ENCODE assay signal across 8 mouse cellular contexts in the genomic region with DNA sequence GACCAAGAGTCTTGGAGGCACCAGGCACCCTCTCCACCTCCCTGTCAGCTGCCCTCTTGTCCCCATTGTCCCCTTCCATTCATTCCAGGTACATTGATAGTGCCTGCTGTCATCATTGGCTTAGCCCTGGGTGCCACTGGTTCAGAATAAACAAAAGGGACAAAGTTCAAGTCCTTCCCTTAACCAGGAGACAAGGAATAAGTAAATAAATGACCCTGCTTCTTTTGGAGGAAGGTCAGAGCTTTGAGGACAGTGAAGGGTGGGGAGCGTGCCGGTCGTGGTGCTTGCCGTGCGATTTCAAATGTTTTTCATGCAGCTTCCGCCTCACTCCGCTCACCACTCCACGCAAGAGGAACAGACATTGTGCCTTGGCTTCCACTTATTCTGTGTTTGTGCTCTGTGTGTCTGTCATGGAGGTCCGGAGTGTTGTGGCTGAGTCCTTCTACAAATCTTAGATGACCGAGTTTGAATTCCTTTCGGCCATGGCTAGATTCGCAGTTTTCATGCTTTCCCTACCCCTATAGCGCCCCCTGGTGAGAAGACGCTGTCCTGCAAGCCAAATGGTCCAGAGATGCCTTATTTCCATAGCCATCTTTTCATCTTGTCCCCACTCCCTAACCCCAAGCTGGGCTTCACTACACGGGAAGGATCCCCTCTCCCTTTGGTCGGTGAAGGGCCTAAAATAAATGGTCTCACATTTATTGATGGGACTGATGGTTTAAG. TPM values are rescaled to one million over a fixed set of nuclear protein-coding genes. Genes with fewer than 3 reads are reported as not detected.
DNase-seq lines count a peak whose midpoint lies in the region; ATAC-seq and TF ChIP-seq lines count a peak whose summit lies in the region.

No protein-coding gene starts in this region.

- H3K36me3 ChIP-seq in hindbrain, embryonic 10.5 days, result 0 out of 2 replicates have a peak, but pooled peaks cover 3% of the 10 kb centered on the region
- 0 out of 2 replicates have a peak, but pooled peaks cover 2% of the 10 kb centered on the region for H3K36me3 ChIP-seq in hindbrain, embryonic 12.5 days
- peaks cover 12% of the 10 kb centered on the region; the same call in 1 of the 2 replicates for H3K36me3 ChIP-seq in intestine, embryonic 14.5 days (ENCODE audit: control insufficient read depth, insufficient read depth, low read length)
- peaks cover 8% of the 10 kb centered on the region; the same call in 1 of the 2 replicates for H3K36me3 ChIP-seq in midbrain, postnatal 0 days (ENCODE audit: insufficient read depth, low read length)
- H3K36me3 ChIP-seq in stomach, embryonic 14.5 days (ENCODE audit: control insufficient read depth, insufficient read depth, low read length), result no peaks in the 10 kb centered on the region; the same call in 1 of the 2 replicates

- no peak for ATAC-seq in hindbrain, embryonic 12.5 days (ENCODE audit: low FRiP score)
- ATAC-seq in intestine, embryonic 14.5 days (replicated peaks; ENCODE audit: low FRiP score, low TSS enrichment, low read depth), result 0 out of 2 replicates have a peak, but pooled peaks have one; percentile 36
- ATAC-seq in midbrain, postnatal 0 days (ENCODE audit: low FRiP score), result no peak
- peak; percentile 29; the same call in 1 of the 2 replicates for ATAC-seq in stomach, embryonic 14.5 days (ENCODE audit: insufficient number of reproducible peaks, insufficient read depth, low FRiP score, low read depth)

- DNase-seq in hindbrain, embryonic 10.5 days (ENCODE audit: low spot score), result peak; percentile 83
- peak; percentile 75 to 89 for DNase-seq in cerebellum, adult 2 months
- DNase-seq in gastrocnemius, adult 18-20 months (ENCODE audit: low spot score), result peak; percentile 87
- peak; percentile 97 for DNase-seq in intestine, embryonic 14.5 days (ENCODE audit: low spot score)
- peak; percentile 83 to 87 for DNase-seq in left cerebral cortex, postnatal 14 days (ENCODE audit: low spot score in 2 of 2)
- peak; percentile 53 for DNase-seq in midbrain, postnatal 0 days (ENCODE audit: low spot score)

- H3K9me3 ChIP-seq in hindbrain, embryonic 10.5 days, result no peaks in the 10 kb centered on the region
- no peaks in the 10 kb centered on the region for H3K9me3 ChIP-seq in hindbrain, embryonic 12.5 days (replicated peaks)
- no peaks in the 10 kb centered on the region for H3K9me3 ChIP-seq in intestine, embryonic 14.5 days (ENCODE audit: control insufficient read depth, low read length)
- no peaks in the 10 kb centered on the region for H3K9me3 ChIP-seq in midbrain, postnatal 0 days (ENCODE audit: low read length)
- H3K9me3 ChIP-seq in stomach, embryonic 14.5 days (ENCODE audit: control insufficient read depth, low read depth, low read length), result no peaks in the 10 kb centered on the region

- intact Hi-C loops in left cerebral cortex, postnatal 14 days (cut with DNase I), result loop anchor here (1.0 to 10.0 kb wide), 6 partner anchors 45 to 757 kb away; partner anchors contain the start of genes D5Ertd579e and Grpel1

- 42% methylated on average over 16 of the region's 16 CpGs for WGBS in hindbrain, embryonic 10.5 days
- 40% methylated on average over 16 of the region's 16 CpGs for WGBS in hindbrain, embryonic 12.5 days
- WGBS in cerebellum, adult 2 months, result 39% methylated on average over 16 of the region's 16 CpGs
- 37% methylated on average over 16 of the region's 16 CpGs for WGBS in intestine, embryonic 14.5 days
- WGBS in midbrain, postnatal 0 days, result 41% methylated on average over 16 of the region's 16 CpGs
- 41% methylated on average over 16 of the region's 16 CpGs for WGBS in stomach, embryonic 14.5 days

- H3K27me3 ChIP-seq in hindbrain, embryonic 10.5 days (ENCODE audit: insufficient read depth, poor library complexity, severe bottlenecking), result no peaks in the 10 kb centered on the region
- no peaks in the 10 kb centered on the region for H3K27me3 ChIP-seq in hindbrain, embryonic 12.5 days
- no peaks in the 10 kb centered on the region for H3K27me3 ChIP-seq in cerebellum, adult 2 months (ENCODE audit: control insufficient read depth, insufficient read depth, low read length)
- no peaks in the 10 kb centered on the region for H3K27me3 ChIP-seq in intestine, embryonic 14.5 days (replicated peaks; ENCODE audit: control insufficient read depth, insufficient read depth, low read length)
- no peaks in the 10 kb centered on the region for H3K27me3 ChIP-seq in midbrain, postnatal 0 days (ENCODE audit: insufficient read depth, low read length)
- H3K27me3 ChIP-seq in stomach, embryonic 14.5 days (ENCODE audit: control insufficient read depth, insufficient read depth, low read length), result no peaks in the 10 kb centered on the region

- peak; percentile 94 for TF ChIP-seq CTCF in cerebellum, adult 2 months (IDR thresholded peaks at IDR 0.05; ENCODE audit: borderline replicate concordance, insufficient read depth, low read depth, low read length)
- peak; percentile 90 for TF ChIP-seq CTCF in midbrain, postnatal 0 days (IDR thresholded peaks at IDR 0.05)

- no peak overlapping the region for H3K9ac ChIP-seq in hindbrain, embryonic 12.5 days
- H3K9ac ChIP-seq in intestine, embryonic 14.5 days (ENCODE audit: low read length), result no peak overlapping the region
- no peak overlapping the region for H3K9ac ChIP-seq in midbrain, postnatal 0 days (replicated peaks; ENCODE audit: low read length, poor library complexity, severe bottlenecking)
- H3K9ac ChIP-seq in stomach, embryonic 14.5 days (replicated peaks; ENCODE audit: low read depth, low read length), result no peak overlapping the region

- H3K4me2 ChIP-seq in hindbrain, embryonic 12.5 days (replicated peaks), result no peak overlapping the region
- H3K4me2 ChIP-seq in intestine, embryonic 14.5 days (ENCODE audit: low read length), result peak overlapping the region; percentile 37; the same call in 1 of the 2 replicates
- no peak overlapping the region for H3K4me2 ChIP-seq in midbrain, postnatal 0 days (ENCODE audit: low read depth, low read length, poor library complexity, severe bottlenecking)
- peak overlapping the region; percentile 30 for H3K4me2 ChIP-seq in stomach, embryonic 14.5 days (replicated peaks; ENCODE audit: low read depth, low read length)

- H3K4me3 ChIP-seq in hindbrain, embryonic 10.5 days, result no peak overlapping the region; the same call in 1 of the 2 replicates
- no peak overlapping the region for H3K4me3 ChIP-seq in hindbrain, embryonic 12.5 days
- H3K4me3 ChIP-seq in cerebellum, adult 2 months (replicated peaks; ENCODE audit: insufficient read depth, low read depth, low read length), result peak overlapping the region; percentile 12
- no peak overlapping the region for H3K4me3 ChIP-seq in intestine, embryonic 14.5 days (ENCODE audit: low read depth, low read length)
- no peak overlapping the region for H3K4me3 ChIP-seq in midbrain, postnatal 0 days (ENCODE audit: low read depth, low read length)
- H3K4me3 ChIP-seq in stomach, embryonic 14.5 days (ENCODE audit: low read depth, low read length), result no peak overlapping the region

- no peak for TF ChIP-seq POLR2A in cerebellum, adult 2 months (IDR thresholded peaks at IDR 0.05; ENCODE audit: borderline replicate concordance, insufficient read depth, low read length)

- peaks cover 8% of the 10 kb centered on the region for H3K4me1 ChIP-seq in hindbrain, embryonic 10.5 days (replicated peaks)
- peaks cover 11% of the 10 kb centered on the region for H3K4me1 ChIP-seq in hindbrain, embryonic 12.5 days
- peaks cover 32% of the 10 kb centered on the region for H3K4me1 ChIP-seq in cerebellum, adult 2 months (ENCODE audit: control insufficient read depth, insufficient read depth, low read length)
- H3K4me1 ChIP-seq in intestine, embryonic 14.5 days (replicated peaks; ENCODE audit: control insufficient read depth, insufficient read depth, low read length), result peaks cover 8% of the 10 kb centered on the region
- peaks cover 9% of the 10 kb centered on the region; the same call in 1 of the 2 replicates for H3K4me1 ChIP-seq in midbrain, postnatal 0 days (ENCODE audit: insufficient read depth, low read length)
- H3K4me1 ChIP-seq in stomach, embryonic 14.5 days (ENCODE audit: control insufficient read depth, insufficient read depth, low read length), result peaks cover 8% of the 10 kb centered on the region

- H3K27ac ChIP-seq in hindbrain, embryonic 10.5 days, result no peak overlapping the region
- H3K27ac ChIP-seq in hindbrain, embryonic 12.5 days, result no peak overlapping the region
- H3K27ac ChIP-seq in cerebellum, adult 2 months (ENCODE audit: insufficient read depth, low read length), result no peak overlapping the region
- H3K27ac ChIP-seq in intestine, embryonic 14.5 days (ENCODE audit: low read depth), result no peak overlapping the region
- H3K27ac ChIP-seq in midbrain, postnatal 0 days (ENCODE audit: low read depth, low read length), result no peak overlapping the region
- no peak overlapping the region for H3K27ac ChIP-seq in stomach, embryonic 14.5 days (ENCODE audit: low read length)

RNA-seq across cellular contexts. Expression of gene Bloc1s4, which starts 6.2 kb away (rescaled TPM):
- 23.1 and 23.5 TPM in 2 replicates for polyA plus RNA-seq in hindbrain, embryonic 10.5 days (2016; fragmentation: Nextera tagmentation; extraction: Ambion mirVana)
- polyA plus RNA-seq in hindbrain, embryonic 12.5 days (2016; fragmentation: Nextera tagmentation; extraction: Ambion mirVana), result 28.0 and 29.2 TPM in 2 replicates
- polyA plus RNA-seq in cerebellum, adult 2 months (2012; rRNA removed), result 27.0 and 27.7 TPM in 2 replicates
- total RNA-seq in gastrocnemius, adult 18-20 months (2021), result 10 to 100 TPM in 1 of 2 experiments, 1 to 10 TPM in 1; 9.4 to 10.1 TPM
- 20.9 and 22.8 TPM in 2 replicates for polyA plus RNA-seq in intestine, embryonic 14.5 days (2014; fragmentation: Nextera tagmentation; extraction: Ambion mirVana)
- total RNA-seq in left cerebral cortex, postnatal 14 days (2021), result 10 to 100 TPM; 17.1 to 18.8 TPM
- total RNA-seq in midbrain, postnatal 0 days (2014; rRNA removed), result 21.5 and 39.8 TPM in 2 replicates
- 30.1 and 30.2 TPM in 2 replicates for polyA plus RNA-seq in midbrain, postnatal 0 days (2015; fragmentation: Nextera tagmentation; extraction: Ambion mirVana)
- 19.1 and 23.5 TPM in 2 replicates for polyA plus RNA-seq in stomach, embryonic 14.5 days (2014; fragmentation: Nextera tagmentation; extraction: Ambion mirVana)

RNA-seq across cellular contexts. Expression of gene D5Ertd579e, which starts 46.5 kb away (rescaled TPM):
- 25.9 and 28.2 TPM in 2 replicates for polyA plus RNA-seq in hindbrain, embryonic 10.5 days (2016; fragmentation: Nextera tagmentation; extraction: Ambion mirVana)
- polyA plus RNA-seq in hindbrain, embryonic 12.5 days (2016; fragmentation: Nextera tagmentation; extraction: Ambion mirVana), result 41.8 and 43.3 TPM in 2 replicates
- polyA plus RNA-seq in cerebellum, adult 2 months (2012; rRNA removed), result 69.4 and 75.9 TPM in 2 replicates
- total RNA-seq in gastrocnemius, adult 18-20 months (2021), result 10 to 100 TPM; 88.1 to 91.1 TPM
- 25.8 and 28.3 TPM in 2 replicates for polyA plus RNA-seq in intestine, embryonic 14.5 days (2014; fragmentation: Nextera tagmentation; extraction: Ambion mirVana)
- 10 to 100 TPM; 88.8 to 95.6 TPM for total RNA-seq in left cerebral cortex, postnatal 14 days (2021)
- total RNA-seq in midbrain, postnatal 0 days (2014; rRNA removed), result 71.1 and 93.4 TPM in 2 replicates
- 29.2 and 34.2 TPM in 2 replicates for polyA plus RNA-seq in midbrain, postnatal 0 days (2015; fragmentation: Nextera tagmentation; extraction: Ambion mirVana)
- polyA plus RNA-seq in stomach, embryonic 14.5 days (2014; fragmentation: Nextera tagmentation; extraction: Ambion mirVana), result 28.7 and 31.6 TPM in 2 replicates

RNA-seq across cellular contexts. Expression of gene Mrfap1, which starts 54.3 kb away (rescaled TPM):
- polyA plus RNA-seq in hindbrain, embryonic 10.5 days (2016; fragmentation: Nextera tagmentation; extraction: Ambion mirVana), result 423 and 451 TPM in 2 replicates
- polyA plus RNA-seq in hindbrain, embryonic 12.5 days (2016; fragmentation: Nextera tagmentation; extraction: Ambion mirVana), result 495 and 532 TPM in 2 replicates
- 323 and 355 TPM in 2 replicates for polyA plus RNA-seq in cerebellum, adult 2 months (2012; rRNA removed)
- 100 to 1,000 TPM; 213 to 228 TPM for total RNA-seq in gastrocnemius, adult 18-20 months (2021)
- polyA plus RNA-seq in intestine, embryonic 14.5 days (2014; fragmentation: Nextera tagmentation; extraction: Ambion mirVana), result 454 and 481 TPM in 2 replicates
- 100 to 1,000 TPM; 440 to 455 TPM for total RNA-seq in left cerebral cortex, postnatal 14 days (2021)
- 288 and 318 TPM in 2 replicates for total RNA-seq in midbrain, postnatal 0 days (2014; rRNA removed)
- polyA plus RNA-seq in midbrain, postnatal 0 days (2015; fragmentation: Nextera tagmentation; extraction: Ambion mirVana), result 425 and 441 TPM in 2 replicates
- polyA plus RNA-seq in stomach, embryonic 14.5 days (2014; fragmentation: Nextera tagmentation; extraction: Ambion mirVana), result 477 and 531 TPM in 2 replicates

Comparison
In these comparisons a context has a peak if more than half of its experiments do, and no peak if none do; other contexts are left out.
1. ATAC-seq: peak in intestine, embryonic 14.5 days (single experiment) and stomach, embryonic 14.5 days (single experiment); none in hindbrain, embryonic 12.5 days (single experiment) and midbrain, postnatal 0 days (single experiment).
2. H3K4me2 ChIP-seq: peak in intestine, embryonic 14.5 days (single experiment) and stomach, embryonic 14.5 days (single experiment); none in hindbrain, embryonic 12.5 days (single experiment) and midbrain, postnatal 0 days (single experiment).
3. Peak in every context shown above with its lines, with median percentiles within 50 percentile points of each other: DNase-seq.